Mouse (Mus musculus) thymus, adult 2 months (tissue): ENCODE results near the gene Socs2. TPM values are rescaled to one million over a fixed set of nuclear protein-coding genes. Genes with fewer than 3 reads are reported as not detected.

Experiments
- DNase-seq: peaks from one replicate; pipeline ENCODE4 v3.0.0; 2021
- H3K27ac ChIP-seq: fragments of 200-500 bp; 2 replicates; pipeline ENCODE4 v1.5.1; 2012; ENCODE audit warnings: low read length, control low read depth; ENCODE audit not compliant: control insufficient read depth, insufficient read depth
- H3K27me3 ChIP-seq: fragments of 200-500 bp; 2 replicates; pipeline ENCODE4 v1.6.1; 2012; ENCODE audit warnings: mild to moderate bottlenecking, low read length, moderate library complexity, mixed read lengths; ENCODE audit not compliant: control insufficient read depth, insufficient read depth
- H3K36me3 ChIP-seq: fragments of 200-500 bp; 2 replicates; pipeline ENCODE4 v1.6.1; 2012; ENCODE audit warnings: mild to moderate bottlenecking, low read length, moderate library complexity; ENCODE audit not compliant: control insufficient read depth, insufficient read depth
- H3K4me1 ChIP-seq: fragments of 200-500 bp; replicated peaks from 2 replicates; pipeline ENCODE4 v1.6.1; 2012; ENCODE audit warnings: low read length; ENCODE audit not compliant: control insufficient read depth, insufficient read depth
- H3K4me3 ChIP-seq: fragments of 200-500 bp; 2 replicates; pipeline ENCODE4 v1.5.1; 2012; ENCODE audit warnings: mild to moderate bottlenecking, low read length, control low read depth, moderate library complexity; ENCODE audit not compliant: control insufficient read depth, insufficient read depth
- CTCF ChIP-seq: fragments of 200-500 bp; IDR thresholded peaks from 2 replicates; pipeline ENCODE4 v1.5.1; 2012; ENCODE audit warnings: mild to moderate bottlenecking, control low read depth, low read length, moderate library complexity, borderline replicate concordance; ENCODE audit not compliant: control insufficient read depth, poor library complexity, insufficient read depth; ENCODE audit errors: extremely low read depth
- POLR2A ChIP-seq: fragments of 200-500 bp; IDR thresholded peaks from 2 replicates; pipeline ENCODE4 v1.6.1; 2012; ENCODE audit warnings: mild to moderate bottlenecking, low read length, control low read depth, moderate library complexity; ENCODE audit not compliant: control insufficient read depth, poor library complexity, insufficient read depth; ENCODE audit errors: extremely low read depth
- WGBS: fragments of 180-500 bp; shearing (Covaris S2); methylation state at CpG from one replicate; pipeline ENCODE4 v1.1.7; 2018; 5-methylcytosine and 5-hydroxymethylcytosine counted together
- polyA plus RNA-seq: library from polyadenylated mRNA; depleted of rRNA; stranded (reverse); fragments of >200 nt; gene quantifications from 2 replicates; pipeline ENCODE4 v1.2.3, GENCODE M21; 2012

Socs2 gene
- polyA plus RNA-seq, 1 experiment, result 18.4 TPM

DNA sequence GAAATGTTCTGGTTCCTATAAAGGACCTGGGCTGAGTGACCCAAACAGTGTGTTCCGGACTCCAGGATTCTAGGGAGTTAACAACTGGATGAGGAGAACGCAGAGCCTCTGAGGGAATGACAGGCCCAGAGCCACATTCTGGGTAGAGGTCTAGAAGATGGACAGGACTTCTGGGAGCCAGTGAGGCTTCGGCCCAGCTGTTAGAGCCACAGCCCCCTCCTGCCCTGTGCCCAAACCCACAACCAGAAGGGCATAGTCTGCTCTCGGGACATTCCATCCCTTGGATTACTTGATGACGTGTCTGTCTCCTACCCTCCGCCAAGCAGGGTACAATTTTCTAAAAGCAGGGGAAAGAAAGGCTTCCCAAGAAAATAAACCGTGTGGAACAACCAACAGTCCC lies 7.8 kb downstream of the Socs2 start:
- H3K36me3 ChIP-seq, result no peaks in the 10 kb centered on the region
- DNase-seq, result no peak
- TF ChIP-seq CTCF (no peak), POLR2A (no peak)
- H3K27me3 ChIP-seq, result peaks cover 1% of the 10 kb centered on the region; the same call in 1 of the 2 replicates
- H3K27ac ChIP-seq, result no peak overlapping the region
- no peak overlapping the region for H3K4me3 ChIP-seq
- H3K4me1 ChIP-seq, result no peaks in the 10 kb centered on the region
- 97% methylated on average over 7 of the region's 7 CpGs for WGBS

DNA sequence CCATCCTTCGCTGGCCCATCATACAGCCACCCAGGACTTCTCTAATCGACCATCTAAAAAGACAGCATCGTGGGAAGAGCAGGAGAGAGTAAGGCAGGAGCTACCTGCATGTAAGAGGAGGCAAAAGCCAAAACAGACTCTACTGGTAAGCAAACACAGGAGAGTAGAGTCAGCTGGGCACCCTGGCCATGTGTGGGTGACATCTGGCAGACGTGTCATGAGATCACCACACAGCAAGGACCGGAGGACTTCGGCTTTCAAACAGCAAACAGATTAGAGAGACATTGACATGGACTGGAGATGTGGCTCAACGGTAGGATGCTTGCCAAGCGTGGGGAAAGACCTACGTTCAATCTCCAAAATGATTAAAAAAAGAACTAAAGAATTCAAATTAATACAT lies 8.5 kb downstream of the Socs2 start:
- DNase-seq, result no peak
- Histone ChIP-seq H3K27ac (no peak overlapping the region), H3K36me3 (no peaks in the 10 kb centered on the region), H3K4me1 (no peaks in the 10 kb centered on the region), H3K4me3 (no peak overlapping the region), H3K27me3 (no peaks in the 10 kb centered on the region)
- TF ChIP-seq POLR2A (no peak), CTCF (no peak)
- 93% methylated on average over 9 of the region's 9 CpGs for WGBS

DNA sequence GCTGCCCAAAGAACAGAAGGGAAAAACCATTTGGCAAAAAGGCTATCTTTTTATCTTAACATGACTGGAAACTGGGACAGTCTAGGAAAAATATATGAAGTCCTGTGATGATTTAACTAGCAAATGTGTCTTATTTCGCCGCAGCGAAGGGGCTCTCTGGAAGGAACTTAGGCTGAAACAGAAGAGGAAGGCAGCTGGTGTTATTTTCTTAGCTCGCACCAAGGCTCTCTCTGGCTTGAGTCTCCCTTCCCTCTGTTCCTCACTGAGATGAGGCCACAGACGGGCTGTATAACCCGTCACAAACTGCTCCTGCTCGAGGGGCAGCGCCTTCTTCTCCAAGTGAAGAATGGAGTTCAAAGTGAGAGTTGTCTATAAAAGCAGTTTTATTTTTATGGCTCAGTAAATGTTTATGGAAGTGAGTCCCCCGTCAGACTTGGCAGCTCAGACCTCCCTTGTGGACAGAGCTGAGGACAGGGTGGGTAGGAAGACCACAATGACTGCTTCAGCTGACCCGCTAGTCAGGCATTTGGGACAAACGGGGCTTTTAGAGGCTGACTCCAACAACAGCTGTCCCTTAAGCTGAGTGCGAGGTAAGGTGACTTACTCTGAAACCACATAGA lies 9.3 kb downstream of the Socs2 start:
- H3K27ac ChIP-seq, result no peak overlapping the region
- no peak for DNase-seq
- TF ChIP-seq POLR2A, result no peak
- no peak for TF ChIP-seq CTCF
- no peaks in the 10 kb centered on the region for H3K4me1 ChIP-seq
- no peaks in the 10 kb centered on the region for H3K36me3 ChIP-seq
- 95% methylated on average over 12 of the region's 12 CpGs for WGBS
- no peaks in the 10 kb centered on the region for H3K27me3 ChIP-seq
- no peak overlapping the region for H3K4me3 ChIP-seq

DNA sequence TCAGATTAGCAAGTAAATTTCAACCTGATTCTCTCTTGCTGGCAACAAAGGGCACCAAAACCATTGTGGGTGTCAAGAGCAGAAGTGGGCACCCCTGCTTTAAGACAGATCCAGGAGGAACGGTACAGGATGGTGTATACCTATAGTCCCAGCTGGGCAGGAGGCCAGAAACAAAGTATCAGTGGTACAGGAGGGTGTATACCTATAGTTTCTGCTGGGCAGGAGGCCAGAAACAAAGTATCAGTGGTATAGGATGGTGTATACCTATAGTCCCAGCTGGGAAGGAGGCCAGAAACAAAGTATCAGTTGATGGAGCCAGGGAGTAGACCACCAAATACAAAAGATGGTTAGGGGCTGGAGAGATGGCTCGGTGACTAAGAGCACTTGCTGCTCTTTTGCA lies 12.2 kb downstream of the Socs2 start:
- no peaks in the 10 kb centered on the region for H3K4me1 ChIP-seq
- H3K27ac ChIP-seq, result no peak overlapping the region
- WGBS, result 96% methylated on average over 2 of the region's 2 CpGs
- DNase-seq, result no peak
- H3K27me3 ChIP-seq, result no peaks in the 10 kb centered on the region
- no peaks in the 10 kb centered on the region for H3K36me3 ChIP-seq
- no peak overlapping the region for H3K4me3 ChIP-seq
- no peak for TF ChIP-seq CTCF
- TF ChIP-seq POLR2A, result no peak

DNA sequence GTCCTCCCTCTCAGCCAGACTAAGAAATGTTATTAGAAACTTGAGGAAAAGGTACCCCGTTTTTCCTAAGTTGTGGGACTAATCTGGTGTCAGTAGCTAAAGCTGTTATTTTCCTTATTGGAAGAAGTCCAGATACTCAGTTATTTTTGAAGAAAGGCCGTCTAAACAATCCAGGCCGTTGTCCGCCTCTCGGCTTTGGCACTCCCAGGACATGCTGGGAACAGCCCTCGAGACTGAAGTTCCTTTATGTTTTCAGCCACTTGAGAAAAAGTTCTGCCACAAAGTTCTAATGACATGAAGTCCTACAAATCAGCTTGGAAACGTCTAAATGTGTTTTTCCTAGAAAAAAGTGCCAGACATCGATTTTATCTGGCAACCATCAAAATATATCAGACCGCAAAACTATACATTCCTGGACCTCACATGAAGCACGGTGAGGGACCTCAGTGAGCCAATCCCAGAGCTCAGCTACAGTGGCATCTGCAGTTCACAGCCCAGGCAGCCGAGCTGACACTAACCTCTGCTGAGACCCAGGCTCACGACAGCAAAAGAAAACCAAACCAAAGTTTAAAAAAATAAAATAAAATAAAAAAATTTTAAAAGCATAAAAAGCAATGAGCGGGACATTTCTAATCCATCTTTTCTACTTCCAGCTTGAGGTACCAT lies 17.2 kb downstream of the Socs2 start:
- Histone ChIP-seq H3K4me3 (no peak overlapping the region), H3K27ac (no peak overlapping the region), H3K27me3 (peaks cover 2% of the 10 kb centered on the region; the same call in 1 of the 2 replicates), H3K36me3 (no peaks in the 10 kb centered on the region), H3K4me1 (peaks cover 1% of the 10 kb centered on the region; the same call in 1 of the 2 replicates)
- DNase-seq, result no peak
- 91% methylated on average over 13 of the region's 13 CpGs for WGBS
- TF ChIP-seq CTCF, result no peak
- no peak for TF ChIP-seq POLR2A

DNA sequence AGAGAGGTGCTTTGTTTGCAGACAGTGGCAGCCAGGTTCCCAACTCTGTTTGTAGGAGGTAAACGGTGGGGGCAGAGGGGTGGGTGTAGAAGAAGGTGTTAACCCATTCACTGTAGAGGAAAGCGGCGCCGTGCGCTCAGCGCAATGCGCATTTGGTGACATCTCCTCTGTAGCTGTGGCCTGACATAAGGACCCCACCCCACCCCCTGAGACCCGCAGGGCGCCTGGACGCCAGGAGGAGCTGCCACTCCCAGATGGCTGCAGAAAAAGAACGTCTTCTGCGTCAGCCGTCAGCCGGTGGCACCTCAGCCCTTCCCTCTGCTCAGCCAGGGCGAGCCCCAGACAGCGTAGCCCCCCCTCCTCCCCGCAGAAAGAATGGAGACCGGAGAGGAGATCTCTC lies 18.5 kb downstream of the Socs2 start:
- Histone ChIP-seq H3K27ac (no peak overlapping the region), H3K27me3 (peaks cover 2% of the 10 kb centered on the region; the same call in 1 of the 2 replicates), H3K4me3 (no peak overlapping the region), H3K36me3 (no peaks in the 10 kb centered on the region), H3K4me1 (peaks cover 3% of the 10 kb centered on the region; the same call in 1 of the 2 replicates)
- no peak for DNase-seq
- TF ChIP-seq POLR2A (no peak), CTCF (no peak)
- WGBS, result 15% methylated on average over 18 of the region's 18 CpGs

DNA sequence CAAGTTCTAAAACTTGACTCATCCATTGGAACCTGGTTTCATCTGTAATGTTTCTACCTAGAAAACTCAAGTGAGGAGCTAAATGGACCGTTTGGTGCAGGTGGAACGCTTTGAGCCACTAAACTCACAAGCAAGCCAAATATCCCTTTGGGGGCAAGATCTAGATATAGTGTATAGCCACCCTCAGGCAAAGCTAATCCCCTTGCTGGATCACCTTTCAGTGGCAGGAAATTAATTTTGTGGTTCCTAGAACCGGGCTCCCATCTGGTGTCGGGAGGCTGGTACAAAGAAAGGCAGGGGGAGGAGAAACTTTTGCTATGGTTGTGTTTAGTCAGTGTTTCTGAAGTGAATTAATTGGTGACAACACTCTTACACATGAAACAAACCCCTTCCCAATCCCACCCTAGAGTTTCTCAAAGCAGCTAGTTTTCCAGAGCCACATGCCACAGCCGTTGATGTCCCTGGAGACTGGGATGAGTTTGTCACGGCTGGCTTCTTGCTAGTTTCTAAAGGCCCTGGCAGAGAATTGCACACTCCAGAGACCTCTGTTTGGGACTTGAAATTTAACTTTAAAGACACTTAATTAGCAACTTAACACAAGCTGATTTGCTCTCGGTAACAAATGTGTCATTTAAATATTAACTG lies 19.7 kb downstream of the Socs2 start:
- Histone ChIP-seq H3K27me3 (peaks cover 2% of the 10 kb centered on the region; the same call in 1 of the 2 replicates), H3K4me3 (no peak overlapping the region), H3K27ac (no peak overlapping the region), H3K36me3 (no peaks in the 10 kb centered on the region), H3K4me1 (peaks cover 3% of the 10 kb centered on the region; the same call in 1 of the 2 replicates)
- 66% methylated on average over 7 of the region's 7 CpGs for WGBS
- TF ChIP-seq POLR2A, result no peak
- TF ChIP-seq CTCF, result no peak
- no peak for DNase-seq
